Mouse (Mus musculus) heart, adult 2 months (tissue): ENCODE measurements around the gene Cks1b. TPM values are rescaled to one million over a fixed set of nuclear protein-coding genes. Genes with fewer than 3 reads are reported as not detected.

Source experiments
- DNase-seq, 2 experiments: peaks; one replicate each; pipeline ENCODE4 v3.0.0; 2021
- H3K27ac ChIP-seq: fragments of 200-600 bp; 2 replicates; pipeline ENCODE4 v1.8.1; 2022
- H3K27me3 ChIP-seq: fragments of 200-500 bp; 2 replicates; pipeline ENCODE4 v1.6.1; 2012; ENCODE audit warnings: mild to moderate bottlenecking, low read length, inconsistent platforms, mixed read lengths; ENCODE audit not compliant: control insufficient read depth, insufficient read depth
- H3K36me3 ChIP-seq: fragments of 200-500 bp; 2 replicates; pipeline ENCODE4 v1.6.1; 2012; ENCODE audit warnings: low read length, inconsistent platforms; ENCODE audit not compliant: control insufficient read depth, insufficient read depth
- H3K4me1 ChIP-seq: fragments of 200-500 bp; 2 replicates; pipeline ENCODE4 v1.6.1; 2011; ENCODE audit warnings: low read length; ENCODE audit not compliant: control insufficient read depth, insufficient read depth
- H3K4me3 ChIP-seq: fragments of 200-600 bp; 2 replicates; pipeline ENCODE4 v1.8.1; 2022
- H3K79me2 ChIP-seq: fragments of 200-500 bp; replicated peaks from 2 replicates; pipeline ENCODE4 v1.6.1; 2012; ENCODE audit warnings: mild to moderate bottlenecking, inconsistent platforms, low read length, moderate library complexity, mixed read lengths; ENCODE audit not compliant: control insufficient read depth, insufficient read depth
- H3K9ac ChIP-seq: fragments of 200-500 bp; 2 replicates; pipeline ENCODE4 v1.6.1; 2012; ENCODE audit warnings: low read depth, mild to moderate bottlenecking, control low read depth, inconsistent platforms, low read length, mixed read lengths
- CTCF ChIP-seq: fragments of 200-600 bp; IDR thresholded peaks from 2 replicates; pipeline ENCODE4 v1.8.1; 2022; ENCODE audit warnings: antibody characterized with exemption, mild to moderate bottlenecking, moderate library complexity
- EP300 ChIP-seq: fragments of 200-500 bp; IDR thresholded peaks from 2 replicates; pipeline ENCODE4 v1.6.1; 2011; ENCODE audit warnings: low read depth, low read length, control low read depth; ENCODE audit not compliant: insufficient read depth
- POLR2A ChIP-seq: fragments of 200-500 bp; IDR thresholded peaks from 2 replicates; pipeline ENCODE4 v1.6.1; 2011; ENCODE audit warnings: mild to moderate bottlenecking, low read depth, low read length, control low read depth; ENCODE audit not compliant: insufficient read depth
- WGBS: fragments of 180-500 bp; shearing (Covaris S2); methylation state at CpG from one replicate; pipeline ENCODE4 v1.1.7; 2018; 5-methylcytosine and 5-hydroxymethylcytosine counted together
- intact Hi-C: fragments of 180-260 bp; cut with DNase I; formaldehyde crosslinking; loops from one replicate; pipeline ENCODE4 v1.15.1; 2025
- polyA plus RNA-seq: library from polyadenylated mRNA; depleted of rRNA; stranded (reverse); fragments of >200 nt; gene quantifications from 2 replicates; pipeline ENCODE4 v1.2.3, GENCODE M21; 2012
- total RNA-seq, 2 experiments: library from RNA; stranded (reverse); gene quantifications; 2 replicates each; pipeline ENCODE4 v1.2.3; 2021

The Cks1b gene
- total and polyA plus RNA-seq, 3 experiments: 3.3 to 9.0 (median 3.5) TPM

DNA sequence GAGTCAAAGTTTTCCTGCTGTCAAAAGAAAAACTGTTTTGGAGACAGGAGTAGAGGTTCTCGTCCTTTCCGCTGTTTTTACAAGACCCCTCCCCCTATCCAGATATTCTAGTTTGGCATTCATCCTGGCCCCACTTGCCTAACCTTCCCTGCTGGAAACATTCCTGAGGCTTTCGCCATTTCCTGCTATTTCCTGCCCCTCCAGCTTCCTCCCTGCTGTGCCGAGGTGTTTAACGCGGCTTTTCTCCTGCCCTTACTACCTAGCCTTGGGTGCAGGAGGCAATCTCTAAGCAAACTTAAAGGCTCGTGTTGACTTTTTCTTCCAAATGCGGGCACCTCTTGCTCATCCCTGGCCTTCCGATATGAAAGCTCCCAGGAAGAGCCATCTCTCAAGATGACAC, 1.4 kb upstream of the Cks1b start:
- peaks cover 2% of the 10 kb centered on the region; the same call in 1 of the 2 replicates for H3K79me2 ChIP-seq
- peaks cover 8% of the 10 kb centered on the region for H3K4me1 ChIP-seq
- peak; percentile 63; the same call in 1 of the 2 replicates for TF ChIP-seq EP300
- no peak for TF ChIP-seq CTCF
- peak; percentile 55 for TF ChIP-seq POLR2A
- H3K27ac ChIP-seq: peak overlapping the region; percentile 94
- H3K27me3 ChIP-seq: no peaks in the 10 kb centered on the region
- peak overlapping the region; percentile 88 for H3K4me3 ChIP-seq
- H3K9ac ChIP-seq: peak overlapping the region; percentile 48
- DNase-seq: peak; percentile 74 to 76
- 4% methylated on average over 9 of the region's 9 CpGs for WGBS
- intact Hi-C loops: loop anchor here (2.0 kb wide), 1 partner anchor 17 kb away; the partner anchor contains the start of gene Pbxip1
- H3K36me3 ChIP-seq: no peaks in the 10 kb centered on the region

DNA sequence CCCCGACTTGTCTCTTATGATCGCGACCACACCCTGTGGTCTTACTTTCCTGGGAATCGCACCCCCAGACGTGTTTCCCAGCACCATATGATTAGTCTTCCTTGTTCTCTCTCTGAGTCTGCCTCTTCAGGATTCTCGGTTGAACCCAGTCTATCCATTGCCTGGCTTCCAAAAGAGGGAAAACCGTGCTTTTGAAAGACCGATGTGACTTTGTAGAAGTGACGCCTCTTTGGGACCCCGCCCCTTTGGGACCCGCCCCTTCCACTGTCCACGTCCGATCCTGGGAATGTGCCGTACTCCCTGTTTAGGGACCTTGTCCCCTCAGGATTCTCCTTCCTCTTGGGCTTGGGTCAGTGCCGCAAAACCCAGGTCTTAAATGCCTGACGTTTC, 673 bp upstream of the Cks1b start:
- H3K79me2 ChIP-seq: peaks cover 2% of the 10 kb centered on the region; the same call in 1 of the 2 replicates
- H3K4me3 ChIP-seq: peak overlapping the region; percentile 88
- peak overlapping the region; percentile 48 for H3K9ac ChIP-seq
- H3K4me1 ChIP-seq: peaks cover 8% of the 10 kb centered on the region
- intact Hi-C loops: loop anchor here (2.0 kb wide), 1 partner anchor 18 kb away; the partner anchor contains the start of gene Pbxip1
- WGBS: under 1% methylated on average over 16 of the region's 16 CpGs
- H3K27ac ChIP-seq: peak overlapping the region; percentile 94
- TF ChIP-seq CTCF (no peak), POLR2A (peak; percentile 89), EP300 (0 out of 2 replicates have a peak, but pooled peaks have one; percentile 22)
- peak; percentile 82 to 83 for DNase-seq
- H3K27me3 ChIP-seq: no peaks in the 10 kb centered on the region
- no peaks in the 10 kb centered on the region for H3K36me3 ChIP-seq

DNA sequence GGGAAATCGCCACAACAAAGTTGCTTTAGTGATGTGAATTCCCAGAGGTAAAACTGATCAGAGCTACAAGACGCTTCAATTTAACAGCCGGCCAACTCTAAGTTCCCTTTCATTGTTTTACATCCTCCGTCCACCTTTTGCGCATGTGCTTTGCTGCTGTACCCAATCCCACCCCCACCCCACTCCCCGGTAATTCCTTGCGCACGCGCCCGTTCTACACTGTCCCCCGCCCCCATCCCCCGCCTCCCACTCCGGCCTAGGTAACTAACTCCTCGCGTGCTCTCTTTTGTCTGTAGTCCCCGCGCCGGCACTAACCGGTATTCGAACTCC, 378 bp downstream of the Cks1b start:
- under 1% methylated on average over 20 of the region's 20 CpGs for WGBS
- intact Hi-C loops: loop anchor here (2.0 kb wide), 1 partner anchor 19 kb away; the partner anchor contains the start of gene Pbxip1

DNA sequence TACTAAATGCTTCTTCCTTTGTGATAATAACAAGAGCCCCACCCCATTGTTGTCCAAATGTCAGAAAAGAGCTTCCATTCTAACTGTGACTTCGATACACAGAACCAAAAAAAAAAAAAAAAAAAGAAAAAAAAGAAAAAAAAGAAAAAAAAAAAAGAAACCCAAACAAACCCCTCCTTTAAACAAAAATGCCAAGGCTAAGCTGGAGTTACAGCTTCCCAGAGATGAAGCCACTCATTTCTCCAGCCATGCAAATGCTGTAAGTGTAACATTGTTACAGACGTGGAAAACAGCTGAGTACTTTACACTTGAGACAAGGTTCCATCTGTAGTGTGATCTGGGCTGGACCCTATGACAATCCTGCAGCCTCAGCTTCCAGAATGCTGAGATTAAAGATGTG, 1.1 kb downstream of the Cks1b start:
- no peak overlapping the region for H3K4me3 ChIP-seq
- H3K27me3 ChIP-seq: no peaks in the 10 kb centered on the region
- intact Hi-C loops: no loop called here
- no peaks in the 10 kb centered on the region for H3K36me3 ChIP-seq
- no peak overlapping the region for H3K9ac ChIP-seq
- peaks cover 2% of the 10 kb centered on the region; the same call in 1 of the 2 replicates for H3K79me2 ChIP-seq
- no peak overlapping the region for H3K27ac ChIP-seq
- H3K4me1 ChIP-seq: peaks cover 8% of the 10 kb centered on the region
- no peak for DNase-seq
- TF ChIP-seq CTCF (no peak), EP300 (no peak), POLR2A (no peak)
- 22% methylated on average over 2 of the region's 2 CpGs for WGBS

More for the DNA sequence above, 378 bp downstream of the Cks1b start:
- Histone ChIP-seq H3K4me1 (peaks cover 8% of the 10 kb centered on the region), H3K36me3 (no peaks in the 10 kb centered on the region), H3K4me3 (peak overlapping the region; percentile 88), H3K9ac (no peak overlapping the region), H3K79me2 (peaks cover 2% of the 10 kb centered on the region; the same call in 1 of the 2 replicates), H3K27ac (no peak overlapping the region; the same call in 1 of the 2 replicates), H3K27me3 (no peaks in the 10 kb centered on the region)
- DNase-seq: no peak
- no peak for TF ChIP-seq CTCF
- TF ChIP-seq EP300: no peak
- no peak for TF ChIP-seq POLR2A

DNA sequence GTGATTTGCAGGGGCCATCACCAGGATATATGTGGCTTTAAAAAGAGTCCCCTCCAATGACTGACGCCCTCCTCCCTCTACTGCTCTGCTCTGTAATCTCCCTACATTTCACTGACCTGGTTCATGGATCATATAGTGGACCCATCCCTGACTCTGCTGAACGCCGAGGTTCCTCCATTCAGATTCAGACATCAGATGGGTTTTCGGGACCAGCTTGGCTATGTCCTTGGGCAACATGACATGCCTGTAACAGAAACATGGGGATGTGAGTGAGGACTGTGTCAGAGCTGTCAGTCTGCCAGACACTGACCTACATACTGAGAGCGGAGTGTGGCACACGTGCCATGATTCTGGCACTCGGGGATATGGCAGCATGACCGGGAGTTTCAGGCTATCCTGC, 2.0 kb downstream of the Cks1b start:
- Histone ChIP-seq H3K27ac (no peak overlapping the region), H3K79me2 (peaks cover 2% of the 10 kb centered on the region; the same call in 1 of the 2 replicates), H3K27me3 (no peaks in the 10 kb centered on the region), H3K4me1 (peaks cover 8% of the 10 kb centered on the region), H3K36me3 (no peaks in the 10 kb centered on the region), H3K9ac (no peak overlapping the region), H3K4me3 (no peak overlapping the region)
- 93% methylated on average over 8 of the region's 8 CpGs for WGBS
- intact Hi-C loops: no loop called here
- TF ChIP-seq EP300: no peak
- TF ChIP-seq CTCF: no peak
- no peak for TF ChIP-seq POLR2A
- no peak for DNase-seq
